Mouse (Mus musculus) lung, postnatal 0 days (tissue): ENCODE measurements around the gene Prkcb. TPM values are rescaled to one million over a fixed set of nuclear protein-coding genes. Genes with fewer than 3 reads are reported as not detected.

ENCODE experiments used
- ATAC-seq: fragments of 200-750 bp; cut with Nextera tagmentation; 2 replicates; pipeline ENCODE4 v1.8.0; 2017; ENCODE audit warnings: moderate library complexity
- DNase-seq: peaks from one replicate; pipeline ENCODE4 v3.0.0-alpha.2; 2016; ENCODE audit warnings: low spot score
- H3K27ac ChIP-seq: fragments of 300-500 bp; sonication (generic); 2 replicates; pipeline ENCODE4 v1.5.1; 2014; ENCODE audit warnings: antibody characterized with exemption, mild to moderate bottlenecking, low read length, mixed read lengths
- H3K27me3 ChIP-seq: fragments of 300-500 bp; sonication (generic); replicated peaks from 2 replicates; pipeline ENCODE4 v1.6.1; 2014; ENCODE audit warnings: low read length, mixed read lengths; ENCODE audit not compliant: insufficient read depth
- H3K36me3 ChIP-seq: fragments of 300-500 bp; sonication (generic); 2 replicates; pipeline ENCODE4 v1.6.1; 2014; ENCODE audit warnings: low read length, mixed read lengths; ENCODE audit not compliant: insufficient read depth
- H3K4me1 ChIP-seq: fragments of 300-500 bp; sonication (generic); 2 replicates; pipeline ENCODE4 v1.6.1; 2014; ENCODE audit warnings: antibody characterized with exemption, low read depth, low read length, mixed read lengths; ENCODE audit not compliant: insufficient read depth
- H3K4me2 ChIP-seq: fragments of 300-500 bp; sonication (generic); replicated peaks from 2 replicates; pipeline ENCODE4 v1.6.1; 2014; ENCODE audit warnings: low read depth, mild to moderate bottlenecking, low read length, moderate library complexity, mixed read lengths
- H3K4me3 ChIP-seq: fragments of 300-500 bp; sonication (generic); 2 replicates; pipeline ENCODE4 v1.5.1; 2014; ENCODE audit warnings: low read depth, low read length
- H3K9ac ChIP-seq: fragments of 300-500 bp; sonication (generic); replicated peaks from 2 replicates; pipeline ENCODE4 v1.6.1; 2014; ENCODE audit warnings: low read depth, mild to moderate bottlenecking
- H3K9me3 ChIP-seq: fragments of 300-500 bp; sonication (generic); 2 replicates; pipeline ENCODE4 v1.6.1; 2016; ENCODE audit warnings: low read length, mixed read lengths
- CTCF ChIP-seq: IDR thresholded peaks from 2 replicates; pipeline ENCODE4 v1.5.1; 2016; ENCODE audit warnings: antibody characterized with exemption, mild to moderate bottlenecking
- EP300 ChIP-seq: IDR thresholded peaks from 2 replicates; pipeline ENCODE4 v1.6.1; 2016; ENCODE audit warnings: antibody characterized with exemption, mild to moderate bottlenecking, control low read depth
- WGBS: fragments of 180-500 bp; shearing (Covaris S2); extraction: QIAGEN DNeasy Blood & Tissue Kit; methylation state at CpG from one replicate; pipeline ENCODE4 v1.1.7; 2014; 5-methylcytosine and 5-hydroxymethylcytosine counted together
- polyA plus RNA-seq: library from polyadenylated mRNA; unstranded; fragments of >200 nt; fragmentation: Nextera tagmentation; extraction: Ambion mirVana; gene quantifications from 2 replicates; pipeline ENCODE4 v1.2.1, GENCODE M21; 2015

Prkcb gene
- polyA plus RNA-seq, 1 experiment from 2014 or later, result 2.3 TPM

DNA sequence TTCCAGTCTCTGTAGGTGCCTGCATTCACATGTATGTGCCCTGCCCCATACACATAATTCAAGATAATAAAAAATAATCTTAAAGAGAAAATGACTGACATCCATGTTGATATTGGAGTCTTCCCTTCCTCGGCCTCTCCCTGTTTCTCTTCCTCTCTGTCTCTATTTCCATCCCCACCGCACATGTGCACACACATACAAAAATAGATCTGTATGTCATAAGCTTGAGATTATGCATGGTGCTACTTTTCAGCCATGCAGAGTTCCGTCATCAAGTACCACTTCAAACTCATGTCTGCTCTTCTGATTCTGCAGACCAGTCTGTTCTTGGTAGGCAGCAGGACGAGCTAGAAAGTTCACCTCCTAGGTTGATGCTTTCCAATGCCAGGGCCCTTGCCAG lies 6.8 kb downstream of the Prkcb start:
- no peak overlapping the region for H3K27ac ChIP-seq
- TF ChIP-seq CTCF, result no peak
- no peak for TF ChIP-seq EP300
- H3K27me3 ChIP-seq, result peaks cover 6% of the 10 kb centered on the region; the same call in 1 of the 2 replicates
- no peaks in the 10 kb centered on the region for H3K4me1 ChIP-seq
- no peak overlapping the region for H3K4me2 ChIP-seq
- H3K4me3 ChIP-seq, result no peak overlapping the region
- no peaks in the 10 kb centered on the region for H3K36me3 ChIP-seq
- DNase-seq (no peak), ATAC-seq (no peak)
- no peak overlapping the region for H3K9ac ChIP-seq
- WGBS, result 74% methylated on average over 4 of the region's 4 CpGs
- H3K9me3 ChIP-seq, result no peaks in the 10 kb centered on the region

DNA sequence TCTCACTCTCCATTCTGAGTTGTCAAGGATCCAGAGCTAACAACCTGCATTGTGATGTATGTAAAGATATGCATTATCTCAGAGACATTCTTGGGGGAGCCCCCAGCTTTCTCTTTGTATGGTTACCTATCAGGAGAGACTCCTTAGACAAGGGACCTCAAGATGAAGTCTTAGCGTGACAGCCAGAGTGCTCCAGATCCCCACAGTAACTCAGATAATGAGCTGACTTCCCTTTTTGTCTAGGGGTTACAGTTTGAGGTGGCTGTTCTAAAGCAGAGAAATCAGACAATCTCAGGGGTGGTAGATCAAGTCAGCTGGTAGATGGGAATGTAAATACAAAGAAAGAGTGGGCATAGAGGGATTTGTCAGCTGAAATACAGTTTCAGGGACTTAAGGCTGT lies 7.8 kb downstream of the Prkcb start:
- no peak for DNase-seq
- Histone ChIP-seq H3K4me1 (no peaks in the 10 kb centered on the region), H3K27me3 (no peaks in the 10 kb centered on the region), H3K9me3 (no peaks in the 10 kb centered on the region), H3K27ac (no peak overlapping the region), H3K36me3 (no peaks in the 10 kb centered on the region), H3K9ac (no peak overlapping the region), H3K4me2 (no peak overlapping the region), H3K4me3 (no peak overlapping the region)
- no peak for TF ChIP-seq EP300
- ATAC-seq, result no peak
- 65% methylated on average over 1 of the region's 1 CpGs for WGBS

DNA sequence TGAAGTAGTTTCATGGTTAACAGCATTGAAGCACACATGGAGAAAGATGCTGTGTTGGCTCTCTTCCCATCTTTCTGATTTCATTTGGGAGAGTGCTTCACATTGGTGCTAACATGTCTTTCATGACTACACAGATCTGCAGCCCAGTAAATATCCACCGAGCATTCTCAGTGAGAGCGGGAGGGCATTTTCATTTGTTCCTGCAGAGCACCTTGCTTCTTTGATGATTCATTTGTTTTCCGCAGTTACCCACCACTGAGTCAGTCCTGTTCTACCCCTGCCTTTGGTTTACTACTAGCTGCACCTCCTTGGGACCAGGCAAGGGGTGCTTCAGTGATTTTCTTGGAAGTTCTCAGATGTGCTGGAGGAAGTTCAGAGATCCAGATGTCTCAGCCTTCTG lies 8.3 kb downstream of the Prkcb start:
- Histone ChIP-seq H3K4me1 (no peaks in the 10 kb centered on the region), H3K36me3 (no peaks in the 10 kb centered on the region), H3K4me3 (no peak overlapping the region), H3K27ac (no peak overlapping the region), H3K9me3 (no peaks in the 10 kb centered on the region), H3K4me2 (no peak overlapping the region), H3K27me3 (no peaks in the 10 kb centered on the region), H3K9ac (no peak overlapping the region)
- DNase-seq (no peak), ATAC-seq (no peak)
- TF ChIP-seq EP300, result no peak
- TF ChIP-seq CTCF, result no peak
- 84% methylated on average over 3 of the region's 3 CpGs for WGBS

DNA sequence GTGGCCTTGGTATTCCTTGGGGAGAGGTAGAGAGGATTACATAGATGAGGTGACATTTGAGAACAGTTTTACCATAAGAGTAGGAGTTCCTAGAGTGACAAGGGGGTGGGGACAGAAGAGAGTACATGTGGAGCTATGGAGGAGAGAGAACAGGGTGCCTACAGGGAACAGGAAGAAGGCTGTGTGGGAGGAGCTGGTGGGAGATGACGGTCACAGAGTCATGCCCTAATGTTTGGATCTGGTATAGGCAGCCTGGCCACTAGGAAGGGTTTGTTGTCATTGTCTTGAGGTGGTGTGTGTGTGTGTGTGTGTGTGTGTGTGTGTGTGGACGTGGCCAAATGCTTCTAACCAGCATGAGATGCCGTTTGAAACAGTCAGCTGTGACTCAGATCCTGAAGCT lies 9.1 kb downstream of the Prkcb start:
- Histone ChIP-seq H3K36me3 (no peaks in the 10 kb centered on the region), H3K27me3 (no peaks in the 10 kb centered on the region), H3K4me3 (no peak overlapping the region), H3K9me3 (no peaks in the 10 kb centered on the region), H3K4me2 (no peak overlapping the region), H3K4me1 (no peaks in the 10 kb centered on the region), H3K27ac (no peak overlapping the region), H3K9ac (no peak overlapping the region)
- WGBS, result 43% methylated on average over 3 of the region's 3 CpGs
- TF ChIP-seq CTCF (no peak), EP300 (no peak)
- no peak for DNase-seq
- no peak for ATAC-seq

DNA sequence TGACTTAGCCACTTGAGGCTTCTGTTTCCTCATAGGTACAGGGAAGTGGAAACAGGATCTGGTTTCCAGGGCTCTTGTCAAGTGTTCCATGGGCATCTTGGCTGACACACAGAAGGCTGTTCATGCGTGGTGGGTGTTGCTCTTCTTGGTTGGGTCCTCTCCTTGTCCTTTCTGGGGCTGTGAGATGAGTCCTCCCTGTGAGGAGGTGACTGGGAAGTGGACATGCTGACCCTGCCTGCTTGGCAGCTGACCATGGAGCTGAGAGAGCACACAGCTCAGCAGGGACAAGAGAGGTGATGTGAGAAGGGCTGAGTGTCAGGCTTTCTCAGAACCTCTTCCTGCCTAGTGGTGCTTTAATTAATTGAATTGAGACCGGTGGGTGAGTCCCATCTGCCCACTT lies 10.2 kb downstream of the Prkcb start:
- no peak overlapping the region for H3K9ac ChIP-seq
- TF ChIP-seq CTCF, result no peak
- TF ChIP-seq EP300, result no peak
- WGBS, result 79% methylated on average over 2 of the region's 2 CpGs

DNA sequence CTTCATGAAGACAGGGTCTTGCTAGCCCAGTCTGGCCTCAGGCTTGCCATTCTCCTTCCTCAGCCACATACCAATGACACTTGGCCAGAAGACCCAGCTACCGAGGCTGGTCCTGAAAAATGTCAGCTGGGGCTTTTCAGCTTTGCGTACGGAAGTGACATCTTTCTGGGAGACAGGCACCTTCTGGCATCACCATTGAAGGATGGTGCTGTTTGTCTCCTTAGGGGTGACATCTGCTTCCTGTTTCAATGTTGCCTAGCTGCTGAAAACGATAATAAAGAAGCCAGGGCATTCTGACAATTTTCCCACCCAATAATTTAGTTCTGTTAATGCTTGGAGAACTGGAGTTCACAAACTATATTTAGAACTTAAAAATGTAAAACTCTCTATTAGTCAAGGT lies 12.0 kb downstream of the Prkcb start:
- H3K9me3 ChIP-seq, result no peaks in the 10 kb centered on the region
- no peak overlapping the region for H3K4me3 ChIP-seq
- H3K27me3 ChIP-seq, result no peaks in the 10 kb centered on the region
- no peak overlapping the region for H3K27ac ChIP-seq
- H3K4me2 ChIP-seq, result no peak overlapping the region
- no peak overlapping the region for H3K9ac ChIP-seq
- DNase-seq (no peak), ATAC-seq (no peak)
- TF ChIP-seq CTCF (no peak), EP300 (no peak)
- 42% methylated on average over 4 of the region's 4 CpGs for WGBS
- H3K4me1 ChIP-seq, result no peaks in the 10 kb centered on the region
- H3K36me3 ChIP-seq, result no peaks in the 10 kb centered on the region

More for the DNA sequence above, 10.2 kb downstream of the Prkcb start:
- H3K9me3 ChIP-seq, result no peaks in the 10 kb centered on the region
- no peaks in the 10 kb centered on the region for H3K36me3 ChIP-seq
- no peak for DNase-seq
- H3K4me3 ChIP-seq, result no peak overlapping the region
- no peak overlapping the region for H3K27ac ChIP-seq
- no peak overlapping the region for H3K4me2 ChIP-seq
- no peaks in the 10 kb centered on the region for H3K4me1 ChIP-seq
- no peak for ATAC-seq
- H3K27me3 ChIP-seq, result no peaks in the 10 kb centered on the region

DNA sequence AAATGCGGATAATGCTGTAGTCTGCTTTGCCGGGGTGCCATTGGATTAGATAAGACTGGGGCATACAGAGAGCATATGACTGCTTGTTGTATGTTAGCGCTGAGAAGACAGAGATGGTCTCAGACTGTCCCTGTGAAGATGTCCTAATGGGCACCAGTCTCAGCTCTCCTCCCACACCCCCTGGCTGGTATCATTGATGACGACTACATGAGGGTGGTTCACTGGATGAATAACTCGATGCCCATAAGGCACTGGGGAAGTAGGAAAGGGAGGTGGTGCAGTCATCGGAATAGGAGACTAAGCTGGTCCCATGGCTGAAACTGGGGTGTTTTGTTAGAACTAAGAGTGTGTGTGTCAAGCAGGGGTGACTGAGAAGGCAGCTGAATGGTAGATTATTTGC lies 14.0 kb downstream of the Prkcb start:
- Histone ChIP-seq H3K4me1 (no peaks in the 10 kb centered on the region), H3K4me2 (no peak overlapping the region), H3K4me3 (no peak overlapping the region), H3K9ac (no peak overlapping the region), H3K9me3 (no peaks in the 10 kb centered on the region), H3K36me3 (no peaks in the 10 kb centered on the region), H3K27me3 (no peaks in the 10 kb centered on the region), H3K27ac (no peak overlapping the region)
- no peak for ATAC-seq
- 85% methylated on average over 6 of the region's 6 CpGs for WGBS
- no peak for DNase-seq
- no peak for TF ChIP-seq CTCF
- TF ChIP-seq EP300, result no peak
